Mouse (Mus musculus) adrenal gland, adult 2 months (tissue): ENCODE data around the gene Lpin2. TPM values are rescaled to one million over a fixed set of nuclear protein-coding genes. Genes with fewer than 3 reads are reported as not detected.

Source experiments
- DNase-seq: peaks from one replicate; pipeline ENCODE4 v3.0.0; 2021
- polyA plus RNA-seq: library from polyadenylated mRNA; depleted of rRNA; stranded (reverse); fragments of >200 nt; gene quantifications from 2 replicates; pipeline ENCODE4 v1.2.3, GENCODE M21; 2012
- total RNA-seq, 2 experiments: library from RNA; stranded (reverse); gene quantifications; 2 replicates each; pipeline ENCODE4 v1.2.3; 2021

The Lpin2 gene
- total and polyA plus RNA-seq, 3 experiments: 8.2 to 43.0 (median 38.1) TPM

DNA sequence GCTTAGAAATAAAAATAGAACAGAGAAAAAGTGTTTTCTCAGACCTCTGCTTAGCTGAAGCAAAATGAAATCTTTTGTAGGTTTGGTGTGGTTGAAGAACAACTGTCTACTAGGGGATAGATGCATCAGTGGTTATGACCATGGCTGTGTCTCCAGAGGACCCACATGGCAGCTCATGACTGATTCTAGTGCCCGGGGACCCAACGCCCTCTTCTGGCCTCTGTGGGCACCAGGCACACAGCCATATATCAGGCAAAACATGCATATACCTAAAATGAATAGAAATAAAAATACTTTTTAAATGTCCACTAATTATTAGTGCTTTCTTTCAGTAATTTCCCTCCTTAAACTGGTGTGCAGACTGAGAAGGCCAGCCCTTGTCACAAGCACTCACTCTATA lies 49.6 kb downstream of the Lpin2 start:
- no peak for DNase-seq

DNA sequence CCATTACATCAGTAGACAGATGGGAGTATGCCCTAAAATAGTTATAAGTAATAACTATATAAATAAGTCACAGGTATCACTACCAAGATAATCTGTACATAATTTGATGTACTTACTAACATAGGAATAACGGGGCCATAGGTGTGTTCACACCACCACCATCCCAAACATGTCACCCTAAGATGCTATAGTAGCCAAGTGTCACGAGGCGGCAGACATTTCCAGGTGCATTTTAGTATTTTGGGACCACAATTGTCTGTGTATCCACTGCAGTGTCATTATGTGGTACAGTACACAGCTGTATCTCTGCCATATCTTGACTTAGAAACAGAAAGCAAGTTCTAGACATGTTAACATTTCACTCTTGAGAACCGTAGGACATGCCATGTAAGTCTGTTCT lies 50.9 kb downstream of the Lpin2 start:
- no peak for DNase-seq

DNA sequence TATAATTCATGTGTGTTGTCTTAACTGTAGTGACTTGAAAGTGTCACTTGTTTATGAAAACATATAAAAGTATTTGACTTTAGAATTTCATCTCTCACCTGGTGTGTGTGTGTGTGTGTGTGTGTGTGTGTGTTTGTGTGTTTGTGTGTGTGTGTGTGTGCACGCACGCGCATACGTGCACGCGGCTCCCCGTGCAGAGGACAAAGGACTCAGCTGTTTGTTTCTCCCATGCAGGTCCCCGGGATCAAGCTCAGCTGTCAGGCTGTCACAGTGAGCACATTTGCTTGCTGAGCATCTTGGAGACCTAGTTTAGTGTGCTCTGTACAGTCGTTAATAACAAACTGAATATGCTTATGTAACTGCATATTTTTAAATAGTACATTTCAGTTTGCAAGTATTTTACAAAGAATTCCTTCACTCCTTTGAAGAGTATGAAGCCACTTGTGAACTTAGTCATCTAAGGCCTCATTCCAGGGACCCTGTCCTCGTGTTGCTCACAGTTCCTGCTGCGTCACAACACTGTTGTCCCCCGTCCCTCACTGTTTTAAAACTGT lies 51.8 kb downstream of the Lpin2 start:
- DNase-seq: no peak

DNA sequence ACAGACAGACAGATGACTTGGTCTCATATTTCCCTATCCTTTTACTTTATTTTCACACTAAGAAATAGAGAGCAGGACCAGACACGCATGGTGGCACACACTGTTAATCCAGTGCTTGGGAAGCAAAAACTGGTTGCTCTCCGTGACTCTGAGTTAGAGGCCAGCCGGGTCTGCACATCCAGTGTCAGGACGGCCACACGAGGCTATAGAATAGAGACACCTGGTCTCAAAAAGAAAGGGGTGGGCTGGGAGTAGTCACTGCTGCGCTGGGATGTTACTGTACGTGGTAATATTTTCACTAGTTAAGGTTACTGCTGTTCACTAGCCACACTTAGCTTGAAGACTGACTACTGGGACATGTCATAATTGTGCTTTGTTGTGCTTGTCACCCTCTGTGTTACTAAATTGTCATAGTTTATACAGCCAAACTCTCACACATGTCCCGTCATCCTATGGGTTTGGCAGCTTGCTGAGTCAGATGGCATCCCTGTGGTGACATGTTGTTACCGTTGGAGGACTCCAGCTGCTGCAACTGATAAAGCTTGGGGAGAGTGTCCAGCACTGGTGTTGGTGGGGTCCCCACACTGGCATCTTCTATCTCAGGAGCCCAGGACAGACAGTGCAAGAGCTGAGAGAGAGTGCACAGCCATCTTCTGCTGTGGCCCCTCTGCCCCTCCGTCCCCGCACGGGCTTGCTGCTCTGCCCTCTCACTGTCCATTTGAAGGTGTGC lies 53.0 kb downstream of the Lpin2 start:
- no peak for DNase-seq

DNA sequence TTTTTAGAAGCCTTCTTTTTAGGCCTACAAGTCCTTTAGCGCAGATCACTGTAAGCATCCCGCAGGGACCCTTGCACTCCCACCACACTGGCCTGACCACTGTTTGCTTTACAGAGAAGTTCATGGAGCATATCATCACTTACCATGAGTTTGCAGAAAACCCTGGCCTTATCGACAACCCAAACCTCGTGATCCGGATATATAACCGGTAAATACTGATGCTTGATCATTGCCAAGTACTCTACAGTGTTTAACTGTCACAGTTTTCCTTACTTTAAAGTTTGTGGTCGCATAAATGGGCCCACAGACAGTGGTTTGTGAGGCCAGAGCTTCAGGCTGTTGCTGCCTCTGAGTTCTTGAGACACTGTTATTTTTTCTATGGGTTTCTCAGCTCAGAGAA lies 56.1 kb downstream of the Lpin2 start:
- DNase-seq: no peak

DNA sequence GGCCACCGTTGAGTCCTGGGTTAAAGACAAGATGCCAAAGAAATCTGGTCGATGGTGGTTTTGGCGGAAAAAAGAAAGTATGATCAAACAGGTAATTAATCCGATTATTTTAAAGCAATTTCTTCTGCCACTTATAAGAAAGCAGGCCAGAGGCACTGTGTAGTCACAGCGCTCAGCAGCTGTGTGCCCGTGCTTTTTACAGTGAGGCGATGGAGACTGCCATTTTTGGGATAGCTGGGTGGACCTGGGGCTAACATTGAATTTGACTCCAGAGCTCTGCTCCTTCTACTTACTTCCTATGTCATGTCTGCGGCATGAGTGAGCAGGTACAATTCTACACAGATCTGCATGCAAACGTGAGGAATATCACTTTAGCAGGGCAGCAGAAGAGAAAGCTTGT lies 58.5 kb downstream of the Lpin2 start:
- no peak for DNase-seq

DNA sequence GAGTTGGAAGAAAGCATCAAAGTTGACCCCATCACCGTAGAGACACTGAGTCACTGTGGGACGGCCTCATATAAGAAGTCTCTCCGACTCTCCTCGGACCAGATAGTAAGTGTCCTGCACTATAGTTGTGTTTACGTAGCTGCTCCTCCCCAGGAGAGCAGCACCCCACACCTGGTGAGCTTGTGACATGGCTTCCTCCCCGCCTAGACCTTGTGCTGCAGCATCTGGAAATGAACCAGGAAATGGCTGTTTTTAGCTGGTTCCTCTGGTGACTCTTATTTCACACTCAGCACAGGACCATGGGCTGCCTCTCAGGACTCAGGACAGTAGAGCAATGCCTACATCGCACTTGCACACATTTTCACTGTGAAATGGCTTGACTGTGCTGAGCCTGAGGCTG lies 60.3 kb downstream of the Lpin2 start:
- no peak for DNase-seq

DNA sequence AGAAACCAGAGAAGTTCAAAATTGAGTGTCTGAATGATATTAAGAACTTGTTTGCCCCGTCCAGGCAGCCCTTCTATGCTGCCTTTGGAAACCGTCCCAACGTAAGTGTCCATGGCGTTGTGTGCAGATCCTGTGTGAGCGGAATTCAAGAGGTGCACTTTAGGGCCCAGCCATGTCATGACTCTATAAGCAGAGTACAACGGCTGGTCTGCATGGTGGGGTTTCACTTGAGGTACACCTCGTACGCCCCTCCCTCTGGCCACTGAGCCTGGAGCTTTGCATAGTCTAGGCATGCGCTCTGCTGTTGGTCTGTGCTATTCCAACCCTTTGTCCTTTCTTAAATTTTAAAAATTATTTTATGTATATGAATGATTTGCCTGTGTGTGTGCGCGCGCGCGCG lies 62.8 kb downstream of the Lpin2 start:
- no peak for DNase-seq

DNA sequence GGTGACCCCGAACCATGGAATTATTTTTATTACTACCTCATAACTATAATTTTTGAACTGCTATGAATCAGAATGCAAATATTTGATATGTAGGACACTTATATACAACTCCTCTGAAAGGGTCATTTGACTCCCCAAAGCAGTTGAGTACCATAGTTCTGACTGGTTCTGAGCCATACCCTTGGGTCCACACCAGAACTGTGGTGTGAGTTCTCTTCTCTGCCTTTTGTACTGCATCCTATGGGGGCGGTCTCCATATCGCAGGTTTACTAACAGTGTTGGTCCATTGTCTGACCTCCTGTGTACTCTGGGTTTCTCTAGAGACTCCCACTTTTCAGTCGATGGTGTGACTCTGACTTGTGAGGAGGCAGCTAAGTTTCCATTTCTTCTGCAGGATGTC lies 63.7 kb downstream of the Lpin2 start:
- no peak for DNase-seq

DNA sequence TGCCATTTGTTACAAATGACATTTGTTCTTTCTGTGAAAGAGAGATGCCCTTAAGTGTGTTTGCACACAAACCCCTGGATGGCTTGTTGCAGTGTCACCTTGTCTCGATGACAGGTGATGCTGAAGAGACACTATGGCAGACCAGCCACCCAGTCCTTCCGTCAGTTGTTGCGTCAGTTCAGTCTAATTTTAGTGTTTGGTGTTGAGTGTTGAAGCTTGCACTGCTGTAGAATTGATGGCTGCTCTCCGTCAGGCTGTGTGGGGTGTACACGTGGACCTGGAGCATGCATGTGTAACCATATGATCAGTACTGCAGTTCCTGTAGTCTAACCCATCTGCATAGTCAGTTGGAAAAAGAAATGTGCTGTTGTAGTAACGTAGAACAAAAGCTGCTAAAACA lies 66.6 kb downstream of the Lpin2 start:
- no peak for DNase-seq

DNA sequence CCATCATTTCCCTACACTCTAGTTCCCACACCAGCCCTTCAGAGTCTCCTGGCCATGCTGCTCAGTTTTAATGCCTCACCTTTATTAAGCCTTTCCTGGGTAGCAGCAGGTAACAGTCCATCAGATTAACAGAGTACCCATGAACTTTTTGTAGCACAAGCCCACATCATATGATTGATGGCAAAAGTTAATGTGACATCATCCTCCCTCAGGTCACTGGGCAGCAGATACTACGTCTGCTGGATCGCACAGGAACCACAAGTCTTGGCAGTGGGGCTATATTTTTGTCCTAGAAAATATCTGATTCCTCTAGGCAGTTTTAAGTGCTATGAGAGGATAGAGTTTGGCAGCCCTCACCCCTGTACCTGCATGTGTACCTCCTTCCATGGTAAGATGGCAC lies 67.7 kb downstream of the Lpin2 start:
- DNase-seq: no peak

DNA sequence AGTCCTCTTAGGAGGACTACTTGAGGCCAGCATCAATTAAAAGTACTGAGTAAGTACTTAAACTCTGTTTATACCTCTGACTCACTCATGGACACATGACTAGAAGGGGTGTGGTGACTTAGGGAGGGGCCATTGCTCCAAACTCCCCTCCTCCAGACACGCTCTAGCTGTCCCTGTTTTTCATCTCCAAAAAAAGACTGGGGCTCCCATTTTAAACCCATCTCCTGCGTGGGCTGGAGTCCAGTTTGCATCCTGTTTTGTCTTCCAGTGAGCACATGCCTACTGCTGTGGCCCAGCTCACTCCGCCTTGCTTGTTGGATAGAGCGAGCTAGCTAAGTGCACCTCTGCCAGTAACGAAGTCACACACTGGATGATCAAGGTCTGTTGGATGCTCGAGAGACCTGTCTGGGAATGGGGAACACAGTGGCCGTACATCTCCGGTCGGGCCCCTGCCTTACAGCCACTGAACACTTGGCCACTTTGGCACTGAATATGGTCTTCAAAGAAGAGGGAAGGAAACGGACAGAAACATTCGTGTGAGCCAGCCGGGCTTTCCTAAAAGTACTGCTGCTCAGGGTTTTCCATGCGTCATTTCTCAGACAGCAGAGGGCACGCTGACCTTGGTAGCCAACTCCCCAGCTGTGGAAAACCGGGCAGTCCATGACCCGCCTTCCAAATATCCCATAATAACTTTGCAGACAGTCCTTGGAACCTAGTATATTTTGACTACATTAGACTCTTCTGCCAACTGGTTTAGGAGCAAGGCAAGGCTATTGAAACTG lies 68.7 kb downstream of the Lpin2 start:
- DNase-seq: peak; percentile 87

DNA sequence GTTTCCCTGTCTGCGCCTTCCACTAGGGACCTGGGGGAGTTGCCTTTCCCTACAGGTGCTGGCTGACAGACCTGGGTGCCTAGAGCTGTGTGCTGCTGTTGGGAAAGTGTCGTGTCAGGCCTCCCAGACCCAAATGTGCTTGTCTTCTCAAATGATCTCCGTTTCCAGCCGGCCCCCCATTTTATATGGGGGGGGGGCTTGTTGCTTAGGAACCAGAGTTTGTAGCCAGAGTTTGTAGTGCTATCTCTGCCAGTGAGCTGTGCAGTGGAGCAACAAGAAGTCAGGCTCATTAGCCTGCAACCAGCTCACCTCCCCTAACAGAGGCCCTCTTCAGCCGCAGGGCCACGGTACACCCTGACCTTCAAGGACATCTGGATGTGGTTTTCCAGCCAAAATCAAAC lies 69.2 kb downstream of the Lpin2 start:
- no peak for DNase-seq

DNA sequence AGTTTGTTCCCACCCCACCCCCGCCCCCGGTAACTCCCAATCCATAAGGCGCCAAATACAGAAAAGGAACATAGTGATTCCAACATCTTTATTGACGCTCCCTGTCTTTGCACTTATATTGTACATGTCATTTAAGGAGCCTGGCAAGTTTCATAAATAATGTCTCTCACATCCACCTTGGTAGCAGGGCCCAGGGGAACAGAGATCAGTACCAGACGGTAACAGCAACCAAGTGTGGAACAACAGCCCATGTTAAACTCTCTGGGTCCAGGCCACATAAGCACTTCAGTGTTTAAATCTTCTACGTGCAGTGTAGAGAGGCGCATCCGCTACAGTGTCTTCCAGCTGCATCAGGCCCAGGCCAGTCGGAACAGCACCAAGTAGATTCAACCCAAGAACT lies 69.7 kb downstream of the Lpin2 start:
- no peak for DNase-seq

DNA sequence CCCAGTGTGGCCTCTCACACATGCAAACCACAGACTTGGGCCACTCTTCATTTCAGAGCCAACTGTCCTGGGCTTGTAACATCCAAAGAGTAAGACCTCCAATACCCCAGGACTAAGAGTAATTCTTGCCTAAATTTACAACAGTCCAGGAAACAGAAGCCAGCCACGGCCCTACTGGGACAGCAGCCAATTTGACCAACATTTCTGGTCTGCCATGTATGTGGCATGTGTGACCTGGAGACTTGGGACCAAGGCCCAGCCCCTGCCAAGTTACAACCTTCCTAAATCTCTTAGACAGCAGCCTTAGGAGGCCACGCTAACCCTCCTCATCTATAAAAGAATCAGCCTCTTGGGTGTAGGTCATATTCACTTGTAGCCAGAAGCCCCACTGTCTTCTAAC lies 71.0 kb downstream of the Lpin2 start:
- no peak for DNase-seq

DNA sequence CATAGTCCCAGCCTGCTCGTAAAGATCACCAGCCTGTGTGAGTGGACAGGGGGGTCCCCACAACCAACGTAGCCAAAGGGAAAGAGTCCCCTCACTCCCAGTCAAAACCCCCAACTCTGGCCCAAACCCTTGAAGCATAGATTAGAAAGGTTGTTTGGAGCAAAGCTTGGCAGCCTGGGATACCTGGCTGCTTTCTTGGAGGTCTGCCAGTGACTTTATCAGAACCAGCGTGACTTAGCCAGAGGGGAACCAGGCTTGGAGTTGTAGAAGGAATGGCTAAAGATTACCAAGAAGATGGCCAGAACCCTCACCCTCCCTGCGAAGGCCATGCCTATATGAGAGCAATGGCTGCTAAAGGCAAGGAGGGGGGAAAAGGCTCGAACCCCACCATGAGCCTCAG lies 71.7 kb downstream of the Lpin2 start:
- DNase-seq: no peak

DNA sequence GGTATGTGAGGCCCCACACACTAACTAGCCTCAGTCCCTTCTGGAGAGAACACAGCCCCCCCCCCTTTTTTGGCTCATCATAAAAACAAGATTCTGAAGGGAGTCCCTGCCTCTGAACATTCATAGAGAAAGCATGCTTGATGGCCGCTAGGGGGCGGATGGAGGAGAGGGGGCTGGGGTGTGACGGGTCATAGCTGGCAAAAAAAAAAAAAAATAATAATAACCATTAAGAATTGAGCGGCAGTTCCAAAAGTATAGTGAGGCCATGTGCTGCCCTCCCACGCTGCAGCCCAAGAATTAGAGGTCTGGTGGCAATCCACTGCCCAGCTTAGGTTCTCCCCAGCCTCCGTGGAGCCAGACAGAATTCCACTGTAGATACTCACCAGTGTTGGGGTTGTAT lies 72.4 kb downstream of the Lpin2 start:
- DNase-seq: peak; percentile 31

DNA sequence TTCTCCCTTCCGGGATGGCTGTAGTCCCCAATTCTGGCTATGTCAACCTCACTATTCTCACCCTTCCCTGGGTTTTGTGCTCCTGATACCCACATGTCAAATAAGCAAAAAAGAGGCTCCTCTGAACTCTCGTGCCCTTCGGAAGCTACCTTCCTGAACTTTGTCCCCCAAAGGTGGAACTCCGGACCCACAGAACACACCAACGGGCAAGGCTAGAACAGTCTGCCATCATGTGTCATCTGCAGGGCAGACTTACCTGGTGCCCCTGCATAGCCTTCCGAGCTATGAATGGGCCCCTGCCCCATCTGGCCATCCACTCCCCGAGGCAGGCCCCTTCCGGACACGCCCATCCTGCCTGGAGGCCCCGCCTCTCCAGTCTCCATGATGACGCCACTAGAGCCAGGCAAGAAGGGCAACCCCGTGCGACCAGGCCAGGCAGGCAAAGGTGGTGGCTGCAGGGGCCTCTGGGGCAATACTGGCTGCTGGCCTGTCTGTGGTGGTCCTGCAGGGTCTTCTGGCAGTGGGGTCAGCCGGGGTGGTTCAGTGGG lies 73.8 kb downstream of the Lpin2 start:
- no peak for DNase-seq

DNA sequence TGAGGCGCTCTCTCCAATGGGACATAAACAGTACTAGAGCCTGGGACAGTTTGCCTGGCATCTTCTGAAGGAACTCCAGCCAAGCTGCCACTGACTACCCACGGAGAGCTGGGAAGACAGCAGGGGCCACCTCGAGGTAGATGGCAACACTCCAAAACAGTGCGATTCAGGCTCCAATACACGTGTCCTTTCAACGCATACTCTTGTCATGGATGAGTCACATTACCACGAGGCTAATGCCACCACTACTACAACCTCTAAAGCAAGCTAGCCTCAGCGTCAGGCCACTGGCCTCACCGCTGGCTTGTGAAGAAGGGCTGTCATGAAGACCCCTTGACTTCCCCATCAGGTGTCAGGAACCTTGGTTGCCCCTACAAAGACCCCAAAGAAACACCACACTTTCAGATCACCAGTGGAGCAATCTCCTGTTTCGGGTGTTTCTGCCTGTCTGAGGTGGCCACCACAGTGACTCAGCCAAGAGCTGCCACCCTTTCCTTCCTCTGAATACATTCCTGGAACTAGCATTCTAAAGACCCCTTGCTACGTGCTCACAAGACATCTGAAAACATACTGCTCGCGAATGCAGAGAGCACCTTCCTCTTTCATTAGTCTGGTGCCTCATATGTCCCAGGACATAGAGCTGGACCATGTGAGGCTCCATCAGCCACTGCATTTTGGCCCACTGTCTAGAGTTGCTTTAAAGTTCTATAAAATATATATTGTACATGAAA lies 74.6 kb downstream of the Lpin2 start:
- peak; percentile 52 for DNase-seq

DNA sequence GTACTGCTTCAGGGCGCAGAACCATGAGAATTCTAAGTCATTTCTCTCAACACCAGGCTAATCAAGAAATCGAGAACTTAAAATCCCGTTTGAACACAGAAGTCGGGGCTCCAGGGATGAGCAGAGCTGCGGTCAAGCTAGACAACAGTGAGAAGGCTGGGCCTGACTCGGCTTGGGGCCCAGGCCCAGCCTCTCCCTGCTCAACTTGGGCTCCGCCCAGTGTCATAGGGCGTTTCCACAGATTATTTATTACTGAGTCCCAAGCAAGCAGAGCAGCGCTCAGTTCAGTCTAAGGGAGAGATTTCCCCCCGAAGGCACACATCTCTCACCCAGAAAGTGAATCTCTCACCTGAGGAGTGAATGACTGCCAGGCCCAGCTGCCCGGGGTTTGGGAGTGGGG lies 77.4 kb downstream of the Lpin2 start:
- peak; percentile 39 for DNase-seq

DNA sequence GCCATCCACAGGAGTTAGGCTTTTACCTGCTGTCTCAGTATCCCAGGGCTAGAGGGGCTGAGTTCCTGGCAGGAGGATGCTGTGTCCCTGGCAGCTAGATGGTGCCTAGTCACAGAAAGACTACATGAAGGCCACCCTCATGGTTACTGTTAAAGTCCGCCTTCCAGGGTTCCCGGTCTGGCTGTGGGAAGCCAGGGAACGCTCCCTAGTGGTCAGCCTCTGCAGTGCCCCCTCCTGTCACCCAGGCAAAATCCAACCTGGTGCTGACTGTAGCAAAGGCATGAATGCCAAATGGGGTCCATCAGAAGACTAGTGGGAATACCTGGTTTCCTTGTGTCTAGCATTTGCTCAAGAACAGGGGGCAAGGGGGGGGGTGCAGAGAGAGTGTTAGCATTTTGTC lies 78.3 kb downstream of the Lpin2 start:
- DNase-seq: peak; percentile 32

DNA sequence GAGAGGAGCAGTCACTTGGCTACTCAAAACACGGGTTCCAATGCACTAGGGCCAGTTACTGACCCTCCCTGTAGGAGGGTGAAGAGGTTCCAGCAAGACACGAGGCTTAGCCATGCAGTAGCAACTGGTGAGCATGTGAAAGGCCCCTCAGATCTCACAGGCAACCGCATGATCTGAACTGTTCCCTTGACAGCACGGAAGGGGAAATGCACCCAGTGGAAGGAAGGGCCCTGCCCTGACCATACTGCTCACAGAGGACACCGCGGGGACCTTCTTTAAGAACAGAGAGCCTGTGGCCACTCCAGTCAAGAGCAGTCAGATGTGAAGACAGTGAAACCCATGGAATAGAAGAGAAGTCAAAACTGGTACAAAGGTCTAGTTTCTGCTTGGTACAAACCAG lies 80.8 kb downstream of the Lpin2 start:
- DNase-seq: no peak

DNA sequence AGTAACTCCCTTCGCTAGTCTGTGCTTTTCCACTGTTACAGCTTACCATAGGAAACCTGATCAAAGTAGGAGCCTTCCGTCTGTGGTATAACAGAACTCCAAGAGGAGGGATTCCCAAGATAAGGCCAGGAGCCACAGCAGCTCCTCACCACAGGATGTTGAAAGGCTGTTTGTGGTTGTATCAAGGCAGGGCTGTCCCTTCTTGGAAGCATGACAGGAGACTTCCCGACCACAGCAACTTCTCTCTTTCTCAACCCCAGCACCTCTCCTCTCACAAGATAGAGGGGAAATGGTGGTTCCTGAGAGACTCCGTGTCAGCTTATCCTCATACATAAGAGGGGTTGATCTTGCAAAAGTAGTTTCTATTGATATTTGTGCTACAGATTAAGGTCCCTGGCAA lies 82.4 kb downstream of the Lpin2 start:
- no peak for DNase-seq
